Mouse (Mus musculus): ENCODE measurements around the gene Dnm1l. TPM values are rescaled to one million over a fixed set of nuclear protein-coding genes. Genes with fewer than 3 reads are reported as not detected.
A peak's percentile ranks its signal among the peaks of the same experiment; 100 is the strongest.

The Dnm1l gene
- polyA plus RNA-seq, 1 experiment from 2014 or later, result 34.0 TPM

DNA sequence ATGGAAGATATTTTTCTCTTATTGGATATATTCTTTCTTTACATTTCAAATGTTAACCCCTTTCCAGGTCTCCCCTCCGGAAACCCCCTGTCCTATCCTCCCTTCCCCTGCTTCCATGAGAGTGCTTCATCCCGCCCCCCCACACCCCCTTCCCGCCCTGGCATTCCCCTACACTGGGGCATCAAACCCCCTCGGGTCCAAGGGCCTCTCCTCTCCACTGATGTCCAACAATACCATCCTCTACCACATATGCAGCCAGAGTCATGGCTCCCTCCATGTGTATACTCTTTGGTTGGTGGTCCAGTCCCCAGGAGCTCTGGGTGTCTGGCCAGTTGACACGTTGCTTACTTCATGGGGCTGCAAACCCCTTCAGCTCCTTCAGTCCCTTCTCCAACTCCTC lies 47.4 kb downstream of the Dnm1l start:
- DNase-seq (ENCODE audit: low spot score), result no peak
- WGBS, result 91% methylated on average over 5 of the region's 5 CpGs
- TF ChIP-seq CTCF (IDR thresholded peaks at IDR 0.05; ENCODE audit: low read depth), result no peak
- TF ChIP-seq EP300 (optimal IDR thresholded peaks at IDR 0.05), result no peak
- Histone ChIP-seq H3K9ac (ENCODE audit: low read length) (no peak overlapping the region), H3K27ac (replicated peaks) (no peak overlapping the region), H3K27me3 (ENCODE audit: control insufficient read depth, insufficient read depth, low read length) (no peaks in the 10 kb centered on the region), H3K4me2 (replicated peaks; ENCODE audit: low read depth) (no peak overlapping the region), H3K36me3 (ENCODE audit: control insufficient read depth, insufficient read depth, low read length) (peaks cover 5% of the 10 kb centered on the region; the same call in 1 of the 2 replicates), H3K4me1 (replicated peaks; ENCODE audit: control insufficient read depth, insufficient read depth) (no peaks in the 10 kb centered on the region), H3K9me3 (ENCODE audit: control insufficient read depth, low read length) (no peaks in the 10 kb centered on the region), H3K4me3 (ENCODE audit: low read depth, low read length) (no peak overlapping the region)
- ATAC-seq (ENCODE audit: low FRiP score, low TSS enrichment), result no peak

- TF ChIP-seq CTCF (IDR thresholded peaks at IDR 0.05; ENCODE audit: low read depth) (peak; percentile 60), EP300 (optimal IDR thresholded peaks at IDR 0.05) (no peak)
- no peak for ATAC-seq (ENCODE audit: low FRiP score, low TSS enrichment)
- DNase-seq (ENCODE audit: low spot score), result no peak
- WGBS, result 19% methylated on average over 7 of the region's 7 CpGs
- H3K27me3 ChIP-seq (ENCODE audit: control insufficient read depth, insufficient read depth, low read length), result no peaks in the 10 kb centered on the region
- 0 out of 2 replicates have a peak overlapping the region, but pooled peaks have one; percentile 93 for H3K27ac ChIP-seq (replicated peaks)
- H3K4me2 ChIP-seq (replicated peaks; ENCODE audit: low read depth), result peak overlapping the region; percentile 90
- 0 out of 2 replicates have a peak, but pooled peaks cover 3% of the 10 kb centered on the region for H3K4me1 ChIP-seq (replicated peaks; ENCODE audit: control insufficient read depth, insufficient read depth)
- H3K9ac ChIP-seq (ENCODE audit: low read length), result peak overlapping the region; percentile 84
- peak overlapping the region; percentile 91 for H3K4me3 ChIP-seq (ENCODE audit: low read depth, low read length)
- peaks cover 4% of the 10 kb centered on the region; the same call in 1 of the 2 replicates for H3K36me3 ChIP-seq (ENCODE audit: control insufficient read depth, insufficient read depth, low read length)
- H3K9me3 ChIP-seq (ENCODE audit: control insufficient read depth, low read length), result no peaks in the 10 kb centered on the region
These were observed 54.9 kb downstream of the Dnm1l start for GRCm38 (mm10) chr16:16303888-16304287.

DNA sequence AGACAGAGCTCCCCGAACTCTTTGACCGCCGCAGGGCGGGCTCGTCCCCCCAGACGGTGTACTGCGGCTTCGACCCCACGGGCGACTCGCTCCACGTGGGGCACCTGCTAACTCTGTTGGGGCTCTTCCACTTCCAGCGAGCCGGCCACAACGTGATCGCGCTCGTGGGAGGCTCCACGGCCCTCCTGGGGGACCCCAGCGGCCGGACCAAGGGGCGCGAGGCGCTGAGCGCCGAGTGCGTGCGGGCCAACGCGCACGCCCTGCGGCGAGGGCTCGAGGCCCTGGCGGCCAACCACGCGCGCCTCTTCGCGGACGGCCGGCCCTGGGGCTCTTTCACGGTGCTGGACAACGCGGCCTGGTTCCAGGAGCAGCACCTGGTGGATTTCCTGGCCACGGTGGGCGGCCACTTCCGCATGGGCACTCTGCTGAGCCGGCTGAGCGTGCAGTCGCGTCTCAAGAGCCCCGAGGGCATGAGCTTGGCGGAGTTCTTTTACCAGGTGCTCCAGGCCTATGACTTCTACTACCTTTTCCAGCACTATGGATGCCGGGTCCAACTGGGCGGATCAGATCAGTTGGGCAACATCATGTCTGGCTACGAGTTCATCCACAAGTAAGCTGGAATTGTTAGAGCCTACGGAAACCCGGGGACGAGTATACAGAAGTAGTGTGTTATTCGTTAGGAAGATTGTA lies 55.5 kb downstream of the Dnm1l start:
- TF ChIP-seq EP300 (optimal IDR thresholded peaks at IDR 0.05), result no peak
- H3K9me3 ChIP-seq (ENCODE audit: control insufficient read depth, low read length), result no peaks in the 10 kb centered on the region
- peak overlapping the region; percentile 84 for H3K9ac ChIP-seq (ENCODE audit: low read length)
- H3K36me3 ChIP-seq (ENCODE audit: control insufficient read depth, insufficient read depth, low read length), result peaks cover 4% of the 10 kb centered on the region; the same call in 1 of the 2 replicates
- under 1% methylated on average over 61 of the region's 61 CpGs for WGBS
- 0 out of 2 replicates have a peak, but pooled peaks cover 3% of the 10 kb centered on the region for H3K4me1 ChIP-seq (replicated peaks; ENCODE audit: control insufficient read depth, insufficient read depth)
- peak; percentile 62 for DNase-seq (ENCODE audit: low spot score)
- H3K4me2 ChIP-seq (replicated peaks; ENCODE audit: low read depth), result peak overlapping the region; percentile 90
- H3K27me3 ChIP-seq (ENCODE audit: control insufficient read depth, insufficient read depth, low read length), result no peaks in the 10 kb centered on the region
- H3K27ac ChIP-seq (replicated peaks), result peak overlapping the region; percentile 93
- peak; percentile 65 for ATAC-seq (ENCODE audit: low FRiP score, low TSS enrichment)
- peak overlapping the region; percentile 91 for H3K4me3 ChIP-seq (ENCODE audit: low read depth, low read length)

GRCm38 (mm10) chr16:16302369-16303137 lies 56.2 kb downstream of the Dnm1l start, which contains the start of gene Yars2:
Gene Yars2, plus strand, starts transcription at chr16:16302965.
- 0 out of 2 replicates have a peak, but pooled peaks cover 4% of the 10 kb centered on the region for H3K36me3 ChIP-seq (ENCODE audit: control insufficient read depth, insufficient read depth, low read length)
- 0 out of 2 replicates have a peak, but pooled peaks cover 3% of the 10 kb centered on the region for H3K4me1 ChIP-seq (replicated peaks; ENCODE audit: control insufficient read depth, insufficient read depth)
- H3K4me3 ChIP-seq (ENCODE audit: low read depth, low read length), result peak within 1 kb of the TSS; percentile 91
- peak within 1 kb of the TSS; percentile 90 for H3K4me2 ChIP-seq (replicated peaks; ENCODE audit: low read depth)
- under 1% methylated on average over 48 of the region's 50 CpGs for WGBS
- peak within 1 kb of the TSS; percentile 84 for H3K9ac ChIP-seq (ENCODE audit: low read length)
- TF ChIP-seq CTCF (IDR thresholded peaks at IDR 0.05; ENCODE audit: low read depth) (peak; percentile 91), EP300 (optimal IDR thresholded peaks at IDR 0.05) (no peak)
- H3K9me3 ChIP-seq (ENCODE audit: control insufficient read depth, low read length), result no peaks in the 10 kb centered on the region
- ATAC-seq (ENCODE audit: low FRiP score, low TSS enrichment) (peak; percentile 98), DNase-seq (ENCODE audit: low spot score) (peak; percentile 88)
- no peaks in the 10 kb centered on the region for H3K27me3 ChIP-seq (ENCODE audit: control insufficient read depth, insufficient read depth, low read length)
- H3K27ac ChIP-seq (replicated peaks), result peak within 1 kb of the TSS; percentile 93

GRCm38 (mm10) chr16:16273752-16274151 lies 85.0 kb downstream of the Dnm1l start:
- H3K9me3 ChIP-seq (ENCODE audit: control insufficient read depth, low read length), result no peaks in the 10 kb centered on the region
- no peak overlapping the region for H3K4me3 ChIP-seq (ENCODE audit: low read depth, low read length)
- no peaks in the 10 kb centered on the region for H3K27me3 ChIP-seq (ENCODE audit: control insufficient read depth, insufficient read depth, low read length)
- H3K27ac ChIP-seq (replicated peaks), result no peak overlapping the region
- TF ChIP-seq CTCF (IDR thresholded peaks at IDR 0.05; ENCODE audit: low read depth), result no peak
- no peak for TF ChIP-seq EP300 (optimal IDR thresholded peaks at IDR 0.05)
- no peak overlapping the region for H3K9ac ChIP-seq (ENCODE audit: low read length)
- WGBS, result 79% methylated on average over 6 of the region's 6 CpGs
- no peaks in the 10 kb centered on the region for H3K4me1 ChIP-seq (replicated peaks; ENCODE audit: control insufficient read depth, insufficient read depth)
- DNase-seq (ENCODE audit: low spot score) (no peak), ATAC-seq (ENCODE audit: low FRiP score, low TSS enrichment) (no peak)
- no peak overlapping the region for H3K4me2 ChIP-seq (replicated peaks; ENCODE audit: low read depth)
- no peaks in the 10 kb centered on the region for H3K36me3 ChIP-seq (ENCODE audit: control insufficient read depth, insufficient read depth, low read length)

Data from stomach, postnatal 0 days (tissue).